Mouse (Mus musculus) hematopoietic stem cell, adult 5-6 weeks (primary cell): ENCODE measurements around the gene Gm49396. TPM values are rescaled to one million over a fixed set of nuclear protein-coding genes. Genes with fewer than 3 reads are reported as not detected.
A peak's percentile ranks its signal among the peaks of the same experiment; 100 is the strongest.

Experiments used
- ATAC-seq, 2 experiments: fragments of 125-278 bp in 1 of 2; replicated peaks in 1 of 2; 2 replicates each; pipeline ENCODE4 v1.8.0; 2016 to 2017; ENCODE audit warnings: inconsistent platforms in 2 of 2, mild to moderate bottlenecking in 2 of 2, moderate number of reproducible peaks in 2 of 2, low read depth in 1 of 2, moderate TSS enrichment in 1 of 2; ENCODE audit not compliant: low FRiP score in 2 of 2, poor library complexity in 2 of 2, severe bottlenecking in 2 of 2, insufficient read depth in 1 of 2, low TSS enrichment in 1 of 2
- total RNA-seq: library from RNA; stranded (forward); fragments of 172-1452, 232-1000 nt; gene quantifications from 2 replicates; pipeline ENCODE4 v1.2.3, GENCODE M21; 2017

Gene Gm49396
- total RNA-seq, 1 experiment from 2014 or later: 5.0 TPM

DNA sequence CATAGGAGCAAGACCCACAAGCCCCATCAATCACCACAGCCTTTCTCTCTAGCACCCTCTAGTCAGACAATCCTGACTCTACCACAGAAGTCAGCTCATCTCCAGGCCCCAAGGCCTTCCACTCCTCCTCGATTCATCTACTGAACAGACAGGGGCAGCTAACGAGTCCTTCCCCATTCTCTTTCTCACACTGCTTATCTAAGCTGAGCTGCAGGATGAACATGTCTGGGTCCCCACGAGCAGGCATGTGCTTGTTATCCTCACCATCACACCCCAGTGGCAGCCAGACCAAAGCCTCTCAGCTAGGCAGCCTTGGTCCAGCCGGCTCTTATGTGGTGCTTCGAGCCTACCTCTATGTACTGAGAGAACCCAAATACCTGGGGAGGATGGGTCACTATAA, 9.2 kb downstream of the Gm49396 start:
- no peak for ATAC-seq

DNA sequence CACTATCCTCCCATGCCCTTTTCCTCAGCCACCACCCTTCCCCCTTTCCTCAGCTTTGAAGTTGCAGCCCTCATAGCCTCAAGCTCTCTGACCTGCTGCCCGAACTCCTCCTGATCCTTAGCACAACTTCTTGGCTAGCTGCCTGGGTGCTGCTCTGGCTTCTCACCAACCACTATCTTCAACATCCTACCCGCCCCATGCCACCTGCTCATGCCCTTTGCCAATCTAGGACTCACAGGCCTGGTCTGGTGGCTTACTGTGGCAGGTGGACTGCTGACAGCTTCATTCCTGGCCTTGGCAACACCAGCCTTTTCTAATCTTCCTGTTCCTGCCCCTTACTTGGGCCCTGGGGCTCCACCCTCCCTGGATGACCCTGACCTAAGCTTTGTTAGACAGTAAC, 9.8 kb downstream of the Gm49396 start:
- ATAC-seq: peak in 1 of 2 experiments; percentile 36; a peak in 1 of 4 replicates

GRCm38 (mm10) chr7:30579950-30580349, 16.8 kb downstream of the Gm49396 start:
- no peak for ATAC-seq

- no peak for ATAC-seq
Observed at GRCm38 (mm10) chr7:30581547-30581946, 18.4 kb downstream of the Gm49396 start.

GRCm38 (mm10) chr7:30584339-30584738, 21.2 kb downstream of the Gm49396 start:
- no peak for ATAC-seq

GRCm38 (mm10) chr7:30585170-30585569, 22.0 kb downstream of the Gm49396 start:
- no peak for ATAC-seq

DNA sequence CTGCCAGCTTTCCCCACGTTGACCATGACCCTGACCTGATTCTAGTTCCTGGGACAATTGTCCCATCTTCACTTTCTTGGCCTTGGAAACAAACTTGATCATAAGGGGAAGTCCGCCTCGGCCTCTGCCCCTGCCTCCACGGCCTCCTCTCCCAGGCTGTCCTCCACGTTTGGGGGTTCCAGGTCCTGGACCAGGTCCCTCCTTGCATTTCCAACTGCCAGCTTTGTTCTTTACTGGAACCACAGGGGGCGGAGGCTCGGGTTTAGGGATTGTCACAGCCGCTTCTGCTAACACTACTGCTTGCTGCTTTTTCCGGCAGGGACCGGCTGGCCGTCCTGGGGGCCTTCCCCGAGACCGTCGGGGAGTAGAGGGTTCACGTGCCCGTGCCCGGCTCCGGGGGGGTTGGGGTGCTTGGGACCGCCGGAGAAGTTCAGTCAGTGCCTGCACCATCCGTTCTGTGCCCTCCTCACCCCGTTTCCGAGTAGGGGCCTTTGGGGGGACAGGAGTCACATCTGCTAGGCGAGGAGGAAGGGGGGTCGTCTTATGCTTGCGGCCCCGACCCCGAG, 23.4 kb downstream of the Gm49396 start:
- ATAC-seq: no peak

GRCm38 (mm10) chr7:30587842-30588667, 24.9 kb downstream of the Gm49396 start:
- no peak for ATAC-seq

DNA sequence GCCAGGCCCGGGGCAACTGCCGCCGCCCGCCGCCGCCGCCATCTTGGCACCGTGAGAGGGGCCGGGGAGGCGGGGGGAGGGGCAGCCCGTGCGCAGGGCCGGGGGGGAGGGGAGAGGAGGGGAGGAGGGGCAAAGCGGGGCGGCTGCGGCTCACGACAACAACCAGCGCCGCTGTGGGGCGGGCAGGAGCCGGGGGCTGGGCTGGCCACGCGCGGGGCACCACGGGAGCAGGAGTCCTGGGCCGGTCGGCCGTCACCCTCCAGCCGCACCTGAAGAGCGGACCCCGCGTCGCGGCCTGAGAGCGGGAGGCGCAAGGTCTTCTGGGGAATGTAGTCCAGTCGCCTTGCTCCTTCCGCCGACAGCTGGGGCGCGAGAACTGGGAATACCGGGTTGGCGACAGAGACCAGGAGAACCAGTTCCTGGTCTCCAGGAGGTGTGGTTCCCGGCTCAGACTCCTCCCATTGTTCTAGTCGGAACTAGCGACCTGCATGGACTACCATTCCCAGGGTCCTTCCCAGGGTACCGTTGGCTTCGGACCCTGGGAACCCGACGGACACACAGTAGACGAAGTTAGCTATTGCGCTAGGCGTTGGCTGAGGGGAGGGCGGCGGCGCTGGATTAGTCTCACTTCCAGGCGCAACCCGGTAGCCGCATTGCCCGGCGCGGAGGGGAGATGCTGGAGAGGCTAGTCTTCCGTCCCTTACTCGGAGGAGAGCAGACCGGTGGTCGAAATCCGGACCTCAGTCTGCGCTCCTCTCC, 25.7 kb downstream of the Gm49396 start, which contains the start of gene Kmt2b:
Gene Kmt2b, minus strand, starts transcription at position 51 of the 759 bp plus-strand sequence.
- peak; percentile 84 for ATAC-seq

DNA sequence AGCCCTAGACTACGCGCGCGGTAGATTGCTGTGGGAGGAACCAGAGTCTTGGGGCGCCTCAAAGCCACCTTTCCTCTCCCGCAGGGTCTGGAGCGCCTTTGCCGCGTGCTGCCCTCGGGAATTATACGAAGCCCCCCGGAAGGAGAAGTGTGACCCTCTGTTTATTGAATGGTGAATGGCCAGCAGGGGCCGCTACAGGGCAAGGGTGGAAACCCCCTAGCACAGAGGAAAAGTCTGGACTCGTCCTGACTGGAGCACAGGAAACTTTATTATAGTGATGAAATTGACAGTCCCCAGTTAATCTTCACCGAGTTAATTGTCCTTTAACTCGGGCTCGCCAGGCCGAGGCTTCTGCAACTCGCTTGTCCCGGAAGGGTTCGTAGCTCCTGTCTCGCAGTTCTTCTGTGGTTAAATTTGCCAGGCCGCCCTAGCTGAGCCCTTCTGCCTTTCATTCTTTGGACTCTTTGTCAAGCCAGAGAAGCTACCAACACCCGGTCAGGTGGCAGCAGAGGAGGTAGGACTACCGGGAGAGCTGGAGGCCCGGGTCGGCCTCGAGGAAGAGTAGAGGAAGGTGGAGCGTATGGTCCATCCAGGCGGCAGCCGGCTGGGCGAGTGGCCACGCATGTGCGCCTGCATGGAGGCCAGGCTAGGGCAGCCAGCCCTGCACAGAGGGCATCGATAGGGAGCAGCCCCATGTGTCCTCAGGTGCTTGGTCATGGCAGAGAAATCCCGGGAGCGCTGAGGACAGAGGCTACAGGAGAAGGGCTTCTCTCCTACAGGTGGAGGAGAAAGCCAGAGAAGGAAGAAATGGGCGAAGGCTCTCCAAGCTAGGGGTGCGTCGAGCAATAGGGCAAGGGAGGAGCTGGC, 26.5 kb downstream of the Gm49396 start:
- peak; percentile 57 to 58 for ATAC-seq

GRCm38 (mm10) chr7:30590927-30591604, 27.9 kb downstream of the Gm49396 start:
- ATAC-seq: no peak

- ATAC-seq: no peak
Observed at GRCm38 (mm10) chr7:30591605-30591951, 28.4 kb downstream of the Gm49396 start.

- no peak for ATAC-seq
Observed at GRCm38 (mm10) chr7:30592772-30593423, 29.8 kb downstream of the Gm49396 start.

GRCm38 (mm10) chr7:30593579-30594509, 30.7 kb downstream of the Gm49396 start:
- ATAC-seq: no peak

- no peak for ATAC-seq
Observed at GRCm38 (mm10) chr7:30594510-30595024, 31.4 kb downstream of the Gm49396 start.
